Mouse (Mus musculus): Measurements from ENCODE around the gene Olfr31. TPM values are rescaled to one million over a fixed set of nuclear protein-coding genes. Genes with fewer than 3 reads are reported as not detected.

Olfr31 gene
- not detected in 2 replicates for total RNA-seq (2017)

GRCm38 (mm10) chr14:14322528-14322927 lies at the start of gene Olfr31:
Olfr31 (plus strand) TSS chr14:14322828.
- ATAC-seq (ENCODE audit: extremely low read depth, insufficient number of reproducible peaks, low FRiP score, poor library complexity, severe bottlenecking) = no peak

GRCm38 (mm10) chr14:14294426-14294825 lies 28.2 kb upstream of the Olfr31 start:
- ATAC-seq (ENCODE audit: extremely low read depth, insufficient number of reproducible peaks, low FRiP score, poor library complexity, severe bottlenecking) = peak; percentile 75

DNA sequence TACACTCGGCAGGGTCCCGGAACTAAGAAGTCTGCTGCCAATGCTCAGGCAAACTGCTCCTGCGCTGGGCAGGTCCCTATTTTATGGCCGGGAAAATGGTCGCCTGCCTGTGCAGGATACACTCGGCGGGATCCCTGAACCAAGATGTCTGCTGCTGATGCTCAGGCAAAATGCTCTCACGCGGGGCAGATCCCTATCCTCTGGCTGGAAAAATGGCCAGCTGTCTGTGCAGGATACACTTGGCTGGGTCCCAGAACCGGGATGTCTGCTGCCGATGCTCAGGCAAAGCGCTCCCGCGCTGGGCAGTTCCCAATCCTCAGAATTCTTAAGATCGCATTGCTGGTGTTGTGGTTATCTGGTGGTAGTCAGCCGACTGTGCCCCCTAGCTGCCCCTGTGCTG lies 13.7 kb upstream of the Olfr31 start:
- no peak for ATAC-seq (ENCODE audit: extremely low read depth, insufficient number of reproducible peaks, low FRiP score, poor library complexity, severe bottlenecking)

DNA sequence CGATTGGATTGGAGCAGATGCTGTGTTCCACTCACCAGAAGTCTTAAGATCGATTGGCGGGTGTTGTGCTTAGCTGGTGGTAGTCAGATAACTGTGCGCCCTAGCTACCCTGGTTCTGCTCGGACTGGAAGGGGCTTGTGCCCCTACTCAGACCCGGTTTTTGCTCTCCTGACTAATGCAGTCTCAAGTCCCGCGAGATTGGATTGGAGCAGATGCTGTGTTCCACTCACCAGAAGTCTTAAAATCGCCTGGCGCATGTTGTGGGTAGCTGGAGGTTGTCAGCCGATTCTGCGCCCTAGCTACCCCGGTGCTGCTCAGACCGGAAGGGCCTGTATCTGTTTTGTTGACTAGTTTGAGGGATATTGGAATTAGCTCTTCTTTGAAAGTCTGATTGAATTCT lies 13.2 kb upstream of the Olfr31 start:
- ATAC-seq (ENCODE audit: extremely low read depth, insufficient number of reproducible peaks, low FRiP score, poor library complexity, severe bottlenecking) = no peak

DNA sequence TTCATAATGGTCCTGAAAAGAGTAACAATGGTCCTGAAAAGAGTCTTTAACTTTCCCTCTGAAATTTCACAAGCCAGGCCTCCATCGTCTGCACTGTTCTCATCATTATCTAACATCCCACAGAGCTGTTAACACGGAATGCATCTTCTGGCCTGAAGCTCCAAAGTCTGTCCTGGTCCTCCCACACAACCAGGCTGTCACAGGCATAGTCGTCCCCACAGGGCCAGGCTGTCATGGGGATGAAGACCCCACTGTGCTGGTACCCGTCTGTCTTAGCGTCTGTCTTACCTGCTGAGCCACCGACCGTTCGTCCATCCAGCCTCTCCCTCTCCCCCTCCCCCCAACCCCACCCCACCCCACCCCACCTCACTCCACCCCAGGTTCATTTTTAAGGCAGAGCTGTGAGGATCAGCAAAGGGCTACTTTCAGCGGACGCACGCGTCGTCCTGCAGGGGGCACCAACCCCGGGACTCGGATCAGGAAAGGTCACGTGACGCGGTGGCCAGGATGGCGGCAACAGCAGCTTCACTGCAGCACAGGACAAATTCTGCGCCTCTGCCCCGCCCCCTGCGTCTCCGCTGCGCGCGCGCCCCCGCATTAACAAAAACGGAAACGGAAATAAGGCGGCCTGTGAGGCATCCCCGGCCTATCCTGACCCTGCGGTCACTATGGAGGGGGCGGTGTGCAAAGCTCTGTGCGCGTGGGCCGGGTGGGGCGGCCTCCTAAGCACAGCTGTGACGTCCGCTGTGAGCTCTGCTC lies 22.7 kb downstream of the Olfr31 start:
- ATAC-seq (ENCODE audit: extremely low read depth, insufficient number of reproducible peaks, low FRiP score, poor library complexity, severe bottlenecking) = peak; percentile 68

DNA sequence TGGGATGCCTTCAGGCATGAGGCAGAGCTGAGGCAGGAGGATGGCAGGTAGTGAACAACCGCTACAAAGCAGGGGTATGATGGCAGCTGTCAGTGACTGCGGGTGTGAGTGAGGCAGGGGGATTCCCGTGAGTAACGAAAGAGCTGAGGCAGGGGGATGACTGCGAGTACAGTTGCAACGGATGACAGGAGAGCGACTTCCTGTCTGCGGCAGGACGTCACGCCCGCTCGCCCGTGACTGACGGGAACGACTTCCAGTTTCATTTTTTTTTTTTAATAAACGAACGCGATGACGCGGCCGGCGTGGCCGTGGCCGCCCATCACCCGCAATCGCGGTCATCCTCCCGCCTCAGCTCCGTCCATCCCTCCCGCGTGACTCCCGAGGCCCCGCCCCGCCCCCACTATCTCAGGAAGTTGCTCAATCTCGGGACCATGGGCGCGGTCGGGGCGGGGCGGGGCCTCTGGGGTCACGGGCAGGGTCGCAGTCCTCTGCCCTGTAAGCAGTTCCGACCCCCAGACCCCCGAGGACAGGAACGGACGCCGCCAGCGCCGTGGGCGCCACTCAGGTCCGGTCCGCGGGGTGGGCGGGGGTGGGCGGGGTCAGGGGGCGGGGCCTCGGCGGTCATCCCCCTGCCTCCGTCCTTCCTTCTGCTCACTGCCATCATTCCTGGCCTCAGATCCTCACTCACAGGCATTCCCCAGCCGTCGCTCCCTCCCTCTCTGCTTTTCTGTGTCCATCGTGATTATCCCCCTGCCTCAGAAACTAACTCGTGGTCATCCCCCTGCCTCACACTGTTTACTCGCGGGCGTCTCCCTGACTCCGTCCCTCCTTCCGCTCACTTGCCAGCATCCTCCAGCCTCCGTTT lies 23.6 kb downstream of the Olfr31 start, which contains the start of gene Il3ra:
Gene Il3ra (plus strand): TSS at position 328 of the 865 bp plus-strand sequence.
- peak; percentile 37 for ATAC-seq (ENCODE audit: extremely low read depth, insufficient number of reproducible peaks, low FRiP score, poor library complexity, severe bottlenecking)

DNA sequence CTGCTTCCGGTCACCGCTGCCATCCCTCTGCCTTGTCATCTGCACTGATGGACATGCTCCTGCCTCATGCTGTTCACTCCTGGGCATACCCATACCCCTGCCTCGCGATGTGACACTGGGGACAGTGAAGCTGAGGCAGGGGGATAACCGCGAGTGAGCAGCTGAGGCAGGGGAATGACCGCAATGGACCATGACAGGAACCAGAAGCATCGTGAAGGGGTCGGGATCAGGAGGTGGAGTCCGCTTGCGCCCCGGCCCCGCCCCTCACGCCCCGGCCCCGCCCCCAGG lies 24.1 kb downstream of the Olfr31 start:
- ATAC-seq (ENCODE audit: extremely low read depth, insufficient number of reproducible peaks, low FRiP score, poor library complexity, severe bottlenecking) = no peak

DNA sequence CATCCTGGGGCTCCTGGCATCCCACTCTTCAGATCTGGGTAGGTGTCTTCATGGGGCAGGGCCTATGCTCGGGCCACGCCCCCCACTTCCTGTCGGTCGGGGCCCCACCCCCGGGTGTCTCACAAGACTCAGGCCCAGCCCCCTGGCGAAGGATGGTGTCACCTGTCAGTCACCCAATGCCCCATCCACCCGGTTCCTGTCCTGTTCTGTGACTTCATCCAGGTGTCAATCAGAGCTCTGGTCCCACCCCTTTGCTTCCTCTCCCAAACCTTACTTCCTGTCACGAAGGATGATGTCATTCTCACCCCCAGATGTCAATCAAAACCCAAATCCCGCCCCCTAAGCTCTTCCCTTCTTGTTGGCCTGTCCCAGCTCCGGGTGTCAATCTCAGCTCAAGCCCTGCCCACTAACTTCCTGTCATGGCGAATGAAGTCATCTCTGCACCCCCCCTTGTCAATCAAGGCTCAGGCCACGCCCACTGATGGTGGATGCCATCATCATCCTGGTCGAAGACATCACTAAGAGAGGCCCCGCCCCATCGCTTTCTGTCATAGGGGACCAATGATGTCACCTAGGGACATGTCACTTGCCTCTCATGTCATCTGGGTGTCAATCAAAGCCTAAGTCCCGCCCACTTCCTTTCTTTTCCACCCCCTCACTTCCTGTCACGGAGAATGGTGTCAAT lies 24.7 kb downstream of the Olfr31 start:
- no peak for ATAC-seq (ENCODE audit: extremely low read depth, insufficient number of reproducible peaks, low FRiP score, poor library complexity, severe bottlenecking)

- peak; percentile 10 for ATAC-seq (ENCODE audit: extremely low read depth, insufficient number of reproducible peaks, low FRiP score, poor library complexity, severe bottlenecking)
Observed at GRCm38 (mm10) chr14:14347836-14348621, 25.4 kb downstream of the Olfr31 start.

- ATAC-seq (ENCODE audit: extremely low read depth, insufficient number of reproducible peaks, low FRiP score, poor library complexity, severe bottlenecking) = no peak
Observed at GRCm38 (mm10) chr14:14348674-14349401, 26.2 kb downstream of the Olfr31 start.

DNA sequence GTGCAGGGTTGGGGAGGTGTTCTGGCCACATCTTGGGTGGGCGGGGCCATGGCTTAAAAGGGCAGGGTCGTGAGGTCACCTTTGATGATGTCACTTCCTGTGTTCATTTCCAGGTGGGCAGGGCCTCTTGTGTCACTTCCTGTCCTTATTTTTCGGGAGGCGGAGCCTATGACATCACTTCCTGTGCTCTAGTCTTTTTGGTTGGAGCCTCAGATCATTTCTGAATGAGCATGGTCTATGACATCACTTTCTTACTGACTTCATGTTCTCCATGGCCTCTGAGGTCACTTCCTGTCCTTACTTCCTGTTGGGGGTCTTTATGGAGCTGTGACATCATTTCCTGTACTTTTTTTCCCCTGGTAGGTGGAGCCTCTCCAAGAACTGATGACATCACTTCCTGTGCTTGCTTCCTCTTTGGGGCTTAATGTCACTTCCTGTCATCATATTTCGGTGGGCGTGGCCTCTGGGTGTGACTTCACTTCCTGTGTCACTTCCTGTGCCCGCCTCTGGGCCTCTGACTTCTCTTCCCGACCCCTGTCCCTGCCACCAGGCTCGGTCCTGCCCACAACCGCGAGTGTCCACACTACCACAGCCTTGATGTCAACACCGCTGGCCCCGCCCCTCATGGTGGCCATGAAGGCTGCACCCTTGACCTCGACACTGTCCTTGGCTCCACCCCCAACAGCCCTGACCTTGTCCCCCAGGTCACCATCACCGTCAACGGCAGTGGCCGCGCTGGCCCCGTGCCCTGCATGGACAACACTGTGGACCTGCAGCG lies 27.0 kb downstream of the Olfr31 start:
- no peak; the same call in 1 of the 2 replicates for ATAC-seq (ENCODE audit: extremely low read depth, insufficient number of reproducible peaks, low FRiP score, poor library complexity, severe bottlenecking)

GRCm38 (mm10) chr14:14350263-14351147 lies 27.9 kb downstream of the Olfr31 start:
- no peak for ATAC-seq (ENCODE audit: extremely low read depth, insufficient number of reproducible peaks, low FRiP score, poor library complexity, severe bottlenecking)

GRCm38 (mm10) chr14:14351148-14351455 lies 28.5 kb downstream of the Olfr31 start:
- ATAC-seq (ENCODE audit: extremely low read depth, insufficient number of reproducible peaks, low FRiP score, poor library complexity, severe bottlenecking) = no peak

- ATAC-seq (ENCODE audit: extremely low read depth, insufficient number of reproducible peaks, low FRiP score, poor library complexity, severe bottlenecking) = peak; percentile 6; the same call in 1 of the 2 replicates
Observed at GRCm38 (mm10) chr14:14351721-14352590, 29.3 kb downstream of the Olfr31 start.

DNA sequence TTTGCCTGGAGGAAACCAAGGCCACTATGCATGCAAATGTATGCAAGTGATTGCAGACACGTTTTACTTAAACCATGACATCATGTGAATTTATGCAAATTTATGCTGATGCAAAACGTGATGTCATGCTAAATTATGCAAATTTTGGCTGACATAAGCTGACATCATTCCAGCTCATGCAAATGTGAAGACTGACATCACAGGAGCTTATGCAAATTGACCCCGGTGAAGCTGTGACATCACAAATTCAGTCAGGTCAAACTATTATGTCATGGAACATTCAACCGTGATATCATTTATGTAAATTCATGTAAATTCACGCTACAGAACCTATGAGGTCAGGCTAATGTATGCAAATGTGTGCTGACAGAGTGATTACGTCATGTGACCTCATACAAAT lies 30.0 kb downstream of the Olfr31 start:
- ATAC-seq (ENCODE audit: extremely low read depth, insufficient number of reproducible peaks, low FRiP score, poor library complexity, severe bottlenecking) = no peak

Data from neutrophil, adult 5-6 weeks (primary cell).